Mouse (Mus musculus): ENCODE data around the gene Rc3h2.

Rc3h2 gene

DNA sequence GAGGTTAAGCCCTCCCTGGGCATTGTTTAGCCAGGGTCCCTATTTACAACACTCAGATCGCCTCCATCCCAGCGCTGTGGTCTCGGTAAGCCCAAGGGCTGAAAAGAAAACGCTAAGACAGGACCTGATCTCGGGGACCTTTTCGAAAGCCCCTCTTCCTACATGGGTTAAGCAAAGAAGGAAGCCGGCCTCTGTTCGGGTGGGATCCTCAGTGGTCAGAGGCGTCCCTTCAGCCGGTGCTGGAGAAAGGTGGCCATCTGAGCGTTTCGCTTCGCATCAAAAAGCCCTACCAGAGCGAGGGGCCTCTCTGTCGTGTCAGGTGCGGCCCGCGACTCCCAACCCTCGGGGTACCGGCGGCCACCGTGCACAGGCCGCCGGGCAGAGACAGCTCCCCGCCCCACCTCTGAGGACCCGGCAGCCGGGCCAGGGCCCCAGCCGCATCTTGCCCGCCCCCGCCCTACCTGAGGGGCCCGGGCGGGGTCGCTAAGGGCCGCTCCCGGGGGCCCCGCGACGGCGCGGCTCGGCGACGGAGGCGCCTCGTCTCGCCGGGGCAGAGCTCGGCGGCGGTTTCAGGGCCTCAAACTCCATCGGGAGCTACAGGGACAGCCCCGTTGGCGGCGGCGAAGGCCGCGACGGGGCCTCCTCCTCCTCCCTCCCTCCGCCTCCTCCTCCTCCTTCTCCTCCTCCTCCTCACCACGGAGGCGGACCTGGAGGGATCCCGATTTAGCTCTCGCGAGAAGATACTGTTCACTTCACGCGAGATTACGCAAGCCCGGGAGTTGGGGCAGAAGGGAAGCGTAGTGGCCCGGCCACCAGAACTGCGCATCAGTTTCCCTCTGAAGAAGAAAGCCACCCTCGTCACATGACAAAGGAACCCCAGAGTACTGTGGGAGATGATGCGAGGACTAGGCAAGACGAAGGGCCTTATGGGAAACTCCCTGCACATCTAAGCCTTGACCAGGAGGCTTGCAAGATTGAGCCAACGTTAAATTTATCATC lies at the start of gene Rc3h2:
Gene Rc3h2, minus strand, starts transcription at position 598 of the 999 bp plus-strand sequence.
- peak; percentile 97 to 98 for DNase-seq

DNA sequence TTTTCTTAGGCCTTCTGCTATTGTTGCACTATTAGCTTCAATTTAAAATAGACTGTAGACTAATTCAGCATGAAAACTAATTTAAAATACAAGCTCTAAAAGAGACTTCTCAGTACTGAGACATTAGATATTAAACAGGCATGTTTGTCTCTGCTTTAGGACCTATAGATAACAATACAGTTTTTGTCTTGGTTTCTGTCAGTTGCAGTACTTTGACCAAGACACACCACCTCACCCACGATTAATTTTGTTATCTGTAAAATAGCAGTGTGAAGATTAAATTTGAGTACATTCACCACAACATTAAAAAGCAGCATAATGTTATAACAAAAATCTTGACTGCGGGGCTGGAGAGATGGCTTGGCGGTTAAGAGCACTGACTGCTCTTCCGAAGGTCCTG lies 43.6 kb upstream of the Rc3h2 start:
- no peak for DNase-seq

- no peak for DNase-seq
Measured at GRCm38 (mm10) chr2:37460707-37461106, 38.0 kb upstream of the Rc3h2 start.

GRCm38 (mm10) chr2:37452376-37452760 lies 29.7 kb upstream of the Rc3h2 start:
- DNase-seq = no peak

DNA sequence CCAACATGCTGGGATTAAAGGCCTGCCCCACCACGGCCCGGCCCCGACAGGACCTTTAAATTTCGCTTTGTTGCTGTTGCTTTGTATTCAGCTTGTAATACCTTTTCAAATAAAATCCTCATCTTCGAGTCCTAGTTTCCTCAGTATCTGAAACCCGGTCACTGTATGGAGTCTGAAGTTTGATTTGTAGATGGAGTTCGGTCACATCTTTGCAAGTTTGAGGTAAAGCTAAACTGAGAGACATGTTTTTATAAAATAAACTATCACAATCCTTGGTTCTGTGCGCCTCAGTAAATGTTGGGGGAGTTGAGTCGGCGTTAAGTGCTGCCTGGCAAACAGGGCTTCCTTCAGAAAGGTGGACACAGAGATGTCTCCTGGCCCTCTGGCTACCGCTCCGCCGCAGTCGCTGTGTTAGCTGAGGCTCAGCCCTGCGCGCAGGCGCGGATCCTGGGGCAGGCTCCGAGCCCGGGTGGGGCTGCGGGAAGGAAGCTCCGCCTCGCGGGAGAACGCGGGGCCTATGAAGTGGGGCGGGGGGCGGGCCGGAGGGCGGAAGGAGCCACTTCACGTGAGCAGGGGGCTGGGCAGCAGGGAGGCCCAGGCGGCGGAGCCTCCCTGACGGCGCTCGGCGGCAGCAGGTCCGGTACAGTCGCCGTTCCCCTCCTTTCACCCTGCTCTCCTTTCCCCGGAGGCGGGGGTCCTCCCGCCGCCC lies 29.1 kb upstream of the Rc3h2 start:
- peak; percentile 94 to 95 for DNase-seq

- DNase-seq = peak; percentile 95 to 96
Measured at GRCm38 (mm10) chr2:37442611-37443591, 20.2 kb upstream of the Rc3h2 start, which contains the start of the genes Zbtb26, Zbtb6 and Rabgap1. Gene Zbtb26 (minus strand): TSS chr2:37443135. Gene Zbtb6 (minus strand): TSS chr2:37443171. Gene Rabgap1 (plus strand): TSS chr2:37443279.

GRCm38 (mm10) chr2:37431609-37432008 lies 8.9 kb upstream of the Rc3h2 start:
- DNase-seq = no peak

GRCm38 (mm10) chr2:37430593-37431464 lies 8.1 kb upstream of the Rc3h2 start:
- peak; percentile 85 to 90 for DNase-seq

- no peak for DNase-seq
Measured at GRCm38 (mm10) chr2:37423671-37424070, 968 bp upstream of the Rc3h2 start.

DNA sequence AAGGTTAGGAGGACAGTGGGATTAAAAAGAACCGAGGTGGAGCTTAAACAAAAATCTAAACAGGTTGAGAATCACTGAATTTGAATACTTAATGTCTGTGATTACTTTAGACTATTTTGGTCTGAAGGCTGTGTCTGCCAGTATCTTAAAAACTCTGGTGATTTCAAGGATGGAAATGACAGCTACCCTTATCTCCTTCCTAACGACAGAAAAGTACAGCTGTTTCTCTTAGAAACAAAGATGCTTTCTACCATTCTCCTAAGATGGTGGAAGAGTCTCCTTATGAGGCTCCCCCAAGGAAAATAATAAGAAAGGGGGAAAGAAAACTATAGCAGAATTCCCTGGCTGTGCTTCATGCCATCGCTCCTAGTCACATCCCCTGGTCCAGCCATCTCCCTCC lies 800 bp downstream of the Rc3h2 start:
- no peak for DNase-seq

DNA sequence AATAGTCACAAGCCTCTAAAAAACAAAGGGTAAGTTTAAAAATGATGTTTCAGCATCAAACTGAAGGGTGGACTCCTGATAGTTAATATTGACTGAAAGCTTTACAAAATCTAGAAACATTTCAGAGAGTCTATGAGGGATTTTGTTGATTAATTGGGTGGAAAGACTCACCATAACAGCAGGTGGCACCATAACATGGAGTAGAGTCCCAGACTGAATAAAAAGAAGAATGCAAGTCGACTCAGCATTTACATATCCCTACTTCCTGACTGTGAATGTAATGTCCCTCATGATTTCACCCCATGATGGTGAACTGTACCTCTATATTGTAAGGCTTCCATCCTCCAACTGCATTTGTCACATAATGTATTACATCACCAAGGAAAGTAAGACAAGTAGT lies 27.2 kb downstream of the Rc3h2 start:
- no peak for DNase-seq

DNA sequence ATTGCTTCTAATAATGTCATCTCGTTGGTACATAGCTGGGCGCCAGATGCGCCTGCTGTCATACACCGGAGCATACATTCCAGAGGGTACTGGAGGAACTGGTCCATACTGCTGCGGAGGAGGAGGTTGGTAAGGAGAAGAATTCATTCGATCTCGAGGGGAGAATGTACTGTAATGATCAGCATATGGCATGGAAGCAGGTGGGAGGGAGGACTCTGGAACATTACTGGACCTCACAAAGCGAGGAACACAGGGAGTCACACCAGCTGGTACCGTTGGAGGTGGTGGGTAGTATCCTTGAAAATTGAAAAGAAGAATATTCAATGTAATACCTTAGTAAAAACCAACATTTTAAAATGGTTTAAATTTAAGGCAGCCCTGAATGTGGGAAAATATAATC lies 39.8 kb downstream of the Rc3h2 start:
- no peak for DNase-seq

GRCm38 (mm10) chr2:37380189-37380588 lies 42.5 kb downstream of the Rc3h2 start:
- DNase-seq = peak; percentile 25 to 58

GRCm38 (mm10) chr2:37376018-37376417 lies 46.7 kb downstream of the Rc3h2 start:
- no peak for DNase-seq

- no peak for DNase-seq
Measured at GRCm38 (mm10) chr2:37370651-37371050, 52.1 kb downstream of the Rc3h2 start.

DNA sequence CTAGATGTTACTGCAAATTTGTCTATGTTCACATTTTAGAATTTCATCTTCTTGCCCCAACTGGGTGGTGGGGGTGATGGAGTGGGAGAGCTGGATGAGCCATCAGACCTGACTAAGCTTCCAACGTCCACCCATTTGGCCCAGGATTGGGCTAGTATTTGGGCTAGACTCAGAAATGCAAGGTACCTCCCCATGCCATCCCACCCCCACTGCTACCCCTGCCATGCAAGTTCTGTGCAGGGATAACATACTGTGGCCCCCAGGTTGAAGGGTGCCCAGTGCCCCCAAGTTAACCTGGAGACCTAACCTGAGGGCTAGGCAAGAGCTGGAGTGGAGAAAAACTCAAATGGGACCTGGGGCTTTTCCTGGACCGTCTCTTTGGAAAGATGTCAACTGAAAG lies 62.8 kb downstream of the Rc3h2 start:
- DNase-seq = no peak

GRCm38 (mm10) chr2:37358633-37359540 lies 63.8 kb downstream of the Rc3h2 start, which contains the start of gene Pdcl:
Gene Pdcl (minus strand): TSS chr2:37359332.
- peak; percentile 97 to 98 for DNase-seq

DNA sequence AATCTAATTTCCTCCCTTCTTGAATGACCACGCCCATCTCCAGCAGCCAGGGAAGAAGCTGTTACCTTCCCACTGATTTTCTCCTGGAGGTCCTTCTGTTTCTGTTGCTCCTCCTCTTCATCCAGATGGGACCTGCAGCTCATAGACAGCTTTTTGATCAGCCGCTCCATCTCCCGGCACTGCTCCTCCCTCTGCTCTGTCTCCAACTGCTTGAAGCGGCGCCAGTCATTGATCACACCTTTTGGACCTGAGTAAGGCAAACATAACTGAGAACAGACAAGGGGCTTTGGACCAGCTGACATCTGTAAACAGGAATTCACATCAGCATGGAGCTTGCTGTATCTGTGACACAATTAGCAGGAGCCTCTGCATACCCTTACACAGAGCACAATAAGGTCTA lies 67.1 kb downstream of the Rc3h2 start:
- DNase-seq = no peak

DNA sequence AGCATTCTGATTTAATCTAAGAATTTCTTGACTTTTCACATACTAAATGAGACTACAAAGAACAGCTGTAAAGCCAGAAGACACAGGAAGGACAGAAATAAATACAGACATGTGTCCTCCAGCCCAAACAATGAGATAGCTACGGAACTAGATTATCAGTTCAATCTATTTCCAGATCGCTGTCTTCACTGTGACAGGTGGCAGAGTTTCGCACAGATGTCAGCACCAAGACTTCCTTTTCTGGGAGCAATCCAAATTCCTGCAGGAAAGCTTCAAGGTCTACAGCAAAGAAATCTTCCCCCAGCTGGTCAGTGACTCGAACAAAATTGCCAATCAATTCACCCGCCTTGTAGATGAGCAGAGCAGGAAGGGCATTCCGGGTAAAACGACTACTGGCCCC lies 71.0 kb downstream of the Rc3h2 start:
- no peak for DNase-seq

Measured in lung, adult 18-20 months (tissue).